Mouse (Mus musculus) limb, embryonic 14.5 days (tissue): ENCODE data around the gene Inpp4a. TPM values are rescaled to one million over a fixed set of nuclear protein-coding genes. Genes with fewer than 3 reads are reported as not detected.
A peak's percentile ranks its signal among the peaks of the same experiment; 100 is the strongest.

Experiments used
- ATAC-seq: fragments of 200-750 bp; cut with Nextera tagmentation; 2 replicates; pipeline ENCODE4 v1.8.0; 2017; ENCODE audit warnings: low read depth, moderate number of reproducible peaks, moderate TSS enrichment; ENCODE audit not compliant: low FRiP score
- DNase-seq: peaks from one replicate; pipeline ENCODE4 v3.0.0-alpha.2; 2015; ENCODE audit warnings: low spot score
- H3K27ac ChIP-seq: fragments of 300-500 bp; sonication (generic); replicated peaks from 2 replicates; pipeline ENCODE4 v1.5.1; 2014; ENCODE audit warnings: low read depth, mild to moderate bottlenecking, low read length, moderate library complexity, mixed read lengths
- H3K27me3 ChIP-seq: fragments of 300-500 bp; sonication (generic); 2 replicates; pipeline ENCODE4 v1.6.1; 2014; ENCODE audit warnings: low read length, mixed read lengths; ENCODE audit not compliant: control insufficient read depth, insufficient read depth
- H3K36me3 ChIP-seq: fragments of 300-500 bp; sonication (generic); 2 replicates; pipeline ENCODE4 v1.6.1; 2014; ENCODE audit warnings: mild to moderate bottlenecking, low read length, moderate library complexity, mixed read lengths; ENCODE audit not compliant: control insufficient read depth, insufficient read depth
- H3K4me1 ChIP-seq: fragments of 300-500 bp; sonication (generic); 2 replicates; pipeline ENCODE4 v1.6.1; 2014; ENCODE audit warnings: antibody characterized with exemption, low read length, mixed read lengths; ENCODE audit not compliant: control insufficient read depth, insufficient read depth
- H3K4me2 ChIP-seq: fragments of 300-500 bp; sonication (generic); replicated peaks from 2 replicates; pipeline ENCODE4 v1.6.1; 2014; ENCODE audit warnings: low read depth, mild to moderate bottlenecking, low read length, moderate library complexity; ENCODE audit not compliant: severe bottlenecking
- H3K4me3 ChIP-seq: fragments of 300-500 bp; sonication (generic); replicated peaks from 2 replicates; pipeline ENCODE4 v1.5.1; 2014; ENCODE audit warnings: low read length
- H3K9ac ChIP-seq: fragments of 300-500 bp; sonication (generic); 2 replicates; pipeline ENCODE4 v1.6.1; 2014; ENCODE audit warnings: mild to moderate bottlenecking, low read depth, low read length, moderate library complexity; ENCODE audit not compliant: severe bottlenecking
- H3K9me3 ChIP-seq: fragments of 300-500 bp; sonication (generic); 2 replicates; pipeline ENCODE4 v1.6.1; 2016; ENCODE audit warnings: low read length; ENCODE audit not compliant: control insufficient read depth
- POLR2A ChIP-seq: fragments of 200-500 bp; IDR thresholded peaks from 2 replicates; pipeline ENCODE4 v1.8.0; 2012; ENCODE audit warnings: inconsistent platforms, mild to moderate bottlenecking, moderate library complexity, borderline replicate concordance; ENCODE audit not compliant: insufficient read depth, insufficient read length; ENCODE audit errors: extremely low read depth
- WGBS: fragments of 180-500 bp; shearing (Covaris S2); extraction: QIAGEN DNeasy Blood & Tissue Kit; methylation state at CpG from one replicate; pipeline ENCODE4 v1.1.7; 2014; 5-methylcytosine and 5-hydroxymethylcytosine counted together
- polyA plus RNA-seq, 2 experiments: library from polyadenylated mRNA; depleted of rRNA in 1 of 2; stranded (reverse) in 1 of 2; unstranded in 1 of 2; fragments of >200 nt; fragmentation: Nextera tagmentation in 1 of 2; extraction: Ambion mirVana in 1 of 2; gene quantifications; 2 replicates each; pipeline versions ENCODE4 v1.2.1 to v1.2.3; 2012 to 2014

The Inpp4a gene
- polyA plus RNA-seq, 2 experiments = 13.6 to 16.6 TPM

DNA sequence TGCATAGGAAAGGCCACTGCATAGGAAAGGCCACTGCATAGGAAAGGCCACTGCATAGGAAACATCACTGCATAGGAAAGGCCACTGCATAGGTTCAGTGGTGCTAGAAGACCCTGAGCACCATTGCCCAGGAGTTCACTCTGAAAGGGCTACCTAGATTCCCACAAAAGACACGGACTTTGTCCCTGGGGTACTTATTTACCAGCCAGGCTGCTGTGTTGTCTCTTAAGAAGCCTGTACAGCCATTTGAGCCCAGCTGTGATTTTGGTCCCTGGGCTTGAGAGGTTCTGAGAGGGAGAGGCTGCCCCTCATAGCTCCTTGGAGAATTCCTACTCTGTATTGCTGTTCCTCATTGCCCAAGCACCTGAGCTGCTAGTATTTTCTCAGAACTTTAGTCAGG is 96.8 kb downstream of the Inpp4a start:
- no peak overlapping the region for H3K9ac ChIP-seq
- H3K4me3 ChIP-seq = no peak overlapping the region
- 47% methylated on average over 1 of the region's 1 CpGs for WGBS
- no peak for TF ChIP-seq POLR2A
- no peaks in the 10 kb centered on the region for H3K9me3 ChIP-seq
- peaks cover 33% of the 10 kb centered on the region for H3K36me3 ChIP-seq
- no peaks in the 10 kb centered on the region for H3K27me3 ChIP-seq
- H3K4me1 ChIP-seq = no peaks in the 10 kb centered on the region
- ATAC-seq = no peak
- no peak overlapping the region for H3K27ac ChIP-seq
- DNase-seq = no peak
- H3K4me2 ChIP-seq = no peak overlapping the region

DNA sequence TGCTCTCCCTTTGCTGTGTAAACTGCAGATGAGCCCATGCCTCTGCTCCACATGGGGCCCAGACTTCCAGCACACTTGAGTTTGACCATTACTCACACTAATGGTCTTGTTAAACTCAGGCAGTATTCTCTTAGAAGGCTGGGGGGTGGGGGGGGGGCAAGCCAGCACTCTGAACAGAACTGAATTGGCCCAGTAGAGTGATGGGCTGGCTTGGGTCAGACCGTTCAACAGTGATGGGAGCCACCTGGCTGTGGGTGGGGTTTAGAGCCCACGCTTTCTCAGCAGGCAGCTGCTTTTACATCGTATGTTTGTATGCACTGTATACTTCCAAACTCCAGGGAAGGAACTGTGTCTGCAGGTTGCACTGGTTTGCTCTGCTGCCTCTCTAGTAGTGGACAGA is 99.3 kb downstream of the Inpp4a start:
- ATAC-seq (no peak), DNase-seq (no peak)
- Histone ChIP-seq H3K4me3 (no peak overlapping the region), H3K27me3 (no peaks in the 10 kb centered on the region), H3K27ac (no peak overlapping the region), H3K9ac (no peak overlapping the region), H3K4me1 (no peaks in the 10 kb centered on the region), H3K9me3 (no peaks in the 10 kb centered on the region), H3K36me3 (peaks cover 31% of the 10 kb centered on the region), H3K4me2 (no peak overlapping the region)
- 27% methylated on average over 3 of the region's 3 CpGs for WGBS
- TF ChIP-seq POLR2A = no peak

GRCm38 (mm10) chr1:37399734-37400133 is 100.1 kb downstream of the Inpp4a start:
- DNase-seq (no peak), ATAC-seq (no peak)
- no peaks in the 10 kb centered on the region for H3K27me3 ChIP-seq
- no peaks in the 10 kb centered on the region for H3K9me3 ChIP-seq
- no peak for TF ChIP-seq POLR2A
- H3K36me3 ChIP-seq = peaks cover 27% of the 10 kb centered on the region
- H3K27ac ChIP-seq = no peak overlapping the region
- H3K9ac ChIP-seq = no peak overlapping the region
- H3K4me3 ChIP-seq = no peak overlapping the region
- 68% methylated on average over 8 of the region's 8 CpGs for WGBS
- no peak overlapping the region for H3K4me2 ChIP-seq
- H3K4me1 ChIP-seq = no peaks in the 10 kb centered on the region

- Histone ChIP-seq H3K27me3 (no peaks in the 10 kb centered on the region), H3K9ac (no peak overlapping the region), H3K4me1 (no peaks in the 10 kb centered on the region), H3K36me3 (peaks cover 22% of the 10 kb centered on the region), H3K4me2 (no peak overlapping the region), H3K27ac (no peak overlapping the region), H3K4me3 (no peak overlapping the region), H3K9me3 (no peaks in the 10 kb centered on the region)
- TF ChIP-seq POLR2A = no peak
- ATAC-seq (no peak), DNase-seq (peak; percentile 29)
- 57% methylated on average over 4 of the region's 4 CpGs for WGBS
These were observed 102.0 kb downstream of the Inpp4a start for GRCm38 (mm10) chr1:37401687-37402086.

DNA sequence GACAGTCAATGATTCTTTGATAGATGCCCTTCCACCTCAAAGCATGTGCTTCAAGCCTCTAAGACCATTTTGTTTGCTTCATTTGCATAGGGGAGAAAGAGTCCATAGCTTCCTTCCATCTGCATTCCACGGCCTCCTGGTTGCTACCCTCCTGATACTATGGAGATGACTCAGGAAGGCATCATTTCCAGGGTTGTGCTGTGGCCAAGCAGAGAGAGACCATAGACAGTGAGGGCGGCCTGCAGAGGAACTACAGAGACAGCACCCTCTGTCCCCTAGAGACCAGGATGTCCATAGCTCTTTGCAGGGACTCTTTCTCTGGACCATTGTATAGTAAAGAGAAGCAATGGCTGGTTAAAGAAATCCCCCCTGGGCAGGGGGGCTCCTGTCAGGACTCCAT is 105.5 kb downstream of the Inpp4a start:
- H3K4me3 ChIP-seq = no peak overlapping the region
- no peaks in the 10 kb centered on the region; the same call in 1 of the 2 replicates for H3K4me1 ChIP-seq
- no peak overlapping the region for H3K4me2 ChIP-seq
- peaks cover 8% of the 10 kb centered on the region; the same call in 1 of the 2 replicates for H3K36me3 ChIP-seq
- no peak overlapping the region for H3K9ac ChIP-seq
- no peaks in the 10 kb centered on the region for H3K9me3 ChIP-seq
- DNase-seq (no peak), ATAC-seq (no peak)
- WGBS = 78% methylated on average over 2 of the region's 2 CpGs
- H3K27ac ChIP-seq = no peak overlapping the region
- no peaks in the 10 kb centered on the region for H3K27me3 ChIP-seq
- TF ChIP-seq POLR2A = no peak

- ATAC-seq (no peak), DNase-seq (no peak)
- no peak overlapping the region for H3K4me3 ChIP-seq
- 0 out of 2 replicates have a peak, but pooled peaks cover 2% of the 10 kb centered on the region for H3K36me3 ChIP-seq
- H3K4me1 ChIP-seq = no peaks in the 10 kb centered on the region; the same call in 1 of the 2 replicates
- 77% methylated on average over 8 of the region's 8 CpGs for WGBS
- no peak overlapping the region for H3K4me2 ChIP-seq
- no peaks in the 10 kb centered on the region for H3K9me3 ChIP-seq
- H3K27ac ChIP-seq = no peak overlapping the region
- H3K9ac ChIP-seq = no peak overlapping the region
- H3K27me3 ChIP-seq = no peaks in the 10 kb centered on the region
- TF ChIP-seq POLR2A = no peak
These were observed 107.6 kb downstream of the Inpp4a start for GRCm38 (mm10) chr1:37407228-37407627.
